Mouse (Mus musculus) cerebellum, adult 2 months (tissue): Measurements from ENCODE around the gene Troap. TPM values are rescaled to one million over a fixed set of nuclear protein-coding genes. Genes with fewer than 3 reads are reported as not detected.
"Not testable (repeated sequence)": the region's sequence is repeated elsewhere in the genome, so short reads cannot be mapped to it uniquely, and the experiment has no call there.

Experiments used
- DNase-seq, 2 experiments: peaks; one replicate each; pipeline ENCODE4 v3.0.0; 2021
- H3K27ac ChIP-seq: fragments of 200-500 bp; 2 replicates; pipeline ENCODE4 v1.5.1; 2012; ENCODE audit warnings: low read length, control low read depth, inconsistent platforms; ENCODE audit not compliant: insufficient read depth
- H3K27me3 ChIP-seq: fragments of 200-500 bp; 2 replicates; pipeline ENCODE4 v1.6.1; 2012; ENCODE audit warnings: inconsistent platforms, mild to moderate bottlenecking, low read length, moderate library complexity; ENCODE audit not compliant: control insufficient read depth, insufficient read depth
- H3K4me1 ChIP-seq: fragments of 200-500 bp; 2 replicates; pipeline ENCODE4 v1.6.1; 2011; ENCODE audit warnings: low read length; ENCODE audit not compliant: control insufficient read depth, insufficient read depth
- H3K4me3 ChIP-seq: fragments of 200-500 bp; replicated peaks from 2 replicates; pipeline ENCODE3; 2011; ENCODE audit warnings: mild to moderate bottlenecking, low read depth, low read length, control low read depth; ENCODE audit not compliant: insufficient read depth
- CTCF ChIP-seq: fragments of 200-500 bp; IDR thresholded peaks from 2 replicates; pipeline ENCODE4 v1.5.1; 2011; ENCODE audit warnings: low read depth, mild to moderate bottlenecking, control low read depth, low read length, moderate library complexity, borderline replicate concordance; ENCODE audit not compliant: insufficient read depth
- POLR2A ChIP-seq: fragments of 200-500 bp; IDR thresholded peaks from 2 replicates; pipeline ENCODE4 v1.6.1; 2011; ENCODE audit warnings: low read length, control low read depth, borderline replicate concordance; ENCODE audit not compliant: insufficient read depth
- WGBS: fragments of 180-500 bp; shearing (Covaris S2); methylation state at CpG from one replicate; pipeline ENCODE4 v1.1.7; 2018; 5-methylcytosine and 5-hydroxymethylcytosine counted together
- polyA plus RNA-seq: library from polyadenylated mRNA; depleted of rRNA; stranded (reverse); fragments of >200 nt; gene quantifications from 2 replicates; pipeline ENCODE4 v1.2.3, GENCODE M21; 2012

Gene Troap
- polyA plus RNA-seq, 1 experiment = 0.07 TPM

DNA sequence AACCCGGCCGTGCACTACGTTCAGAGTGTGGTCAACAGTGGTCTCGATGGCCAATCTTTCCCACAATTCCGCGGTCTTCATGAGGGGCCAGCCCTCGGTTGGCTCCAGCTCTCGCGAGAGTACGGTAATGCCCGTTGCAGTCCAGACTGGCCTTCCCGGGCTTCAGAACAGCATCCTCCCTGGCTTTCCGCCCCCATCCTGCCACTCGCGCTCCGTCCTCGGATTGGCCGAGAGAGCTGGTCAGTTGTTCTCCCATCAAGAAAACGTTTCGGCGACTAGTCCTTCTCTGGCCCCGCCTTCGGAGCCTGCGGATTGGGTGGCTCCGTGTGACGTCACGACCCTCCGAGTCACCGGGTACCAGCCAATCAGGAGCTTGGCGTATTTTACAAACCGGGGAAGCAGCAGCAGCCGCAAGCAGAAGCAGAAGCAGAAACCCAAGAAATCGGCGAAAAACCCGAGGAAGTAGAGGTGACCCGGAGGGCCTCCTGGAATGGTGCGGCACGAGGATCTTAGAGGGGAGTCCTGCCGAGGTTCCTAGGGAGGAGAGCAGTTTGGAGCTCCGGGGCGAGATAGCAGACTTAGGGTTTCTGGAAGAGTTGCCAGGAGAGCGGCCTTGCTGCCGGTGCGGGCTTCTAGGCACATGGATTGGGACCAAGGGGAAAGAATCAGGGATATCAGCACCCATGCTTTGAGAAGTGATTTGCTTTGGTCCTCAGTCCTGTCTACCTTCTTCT, 392 bp downstream of the Troap start:
- Histone ChIP-seq H3K27ac (peak overlapping the region; percentile 87), H3K4me1 (peaks cover 3% of the 10 kb centered on the region; the same call in 1 of the 2 replicates), H3K27me3 (no peaks in the 10 kb centered on the region), H3K4me3 (peak overlapping the region; percentile 80)
- no peak for TF ChIP-seq CTCF
- peak; percentile 57; the same call in 1 of the 2 replicates for TF ChIP-seq POLR2A
- under 1% methylated on average over 44 of the region's 44 CpGs for WGBS
- peak; percentile 99 for DNase-seq

DNA sequence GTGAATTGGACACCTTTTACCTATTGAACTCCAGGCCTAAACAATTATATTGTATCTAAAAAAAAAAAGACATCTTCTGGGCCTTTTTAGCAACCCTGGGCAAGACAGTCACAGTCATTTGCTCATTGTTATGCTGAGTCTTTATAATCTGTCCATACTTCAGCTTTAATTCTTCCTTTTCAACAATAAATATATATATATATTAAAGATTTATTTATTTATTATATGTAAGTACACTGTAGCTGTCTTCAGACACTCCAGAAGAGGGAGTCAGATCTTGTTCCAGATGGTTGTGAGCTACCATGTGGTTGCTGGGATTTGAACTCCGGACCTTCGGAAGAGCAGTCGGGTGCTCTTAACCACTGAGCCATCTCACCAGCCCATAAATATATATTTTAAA, 1.6 kb downstream of the Troap start:
- 96% methylated on average over 3 of the region's 3 CpGs for WGBS
- H3K27ac ChIP-seq, H3K4me3 ChIP-seq, DNase-seq, H3K4me1 ChIP-seq, H3K27me3 ChIP-seq: not testable (repeated sequence)

DNA sequence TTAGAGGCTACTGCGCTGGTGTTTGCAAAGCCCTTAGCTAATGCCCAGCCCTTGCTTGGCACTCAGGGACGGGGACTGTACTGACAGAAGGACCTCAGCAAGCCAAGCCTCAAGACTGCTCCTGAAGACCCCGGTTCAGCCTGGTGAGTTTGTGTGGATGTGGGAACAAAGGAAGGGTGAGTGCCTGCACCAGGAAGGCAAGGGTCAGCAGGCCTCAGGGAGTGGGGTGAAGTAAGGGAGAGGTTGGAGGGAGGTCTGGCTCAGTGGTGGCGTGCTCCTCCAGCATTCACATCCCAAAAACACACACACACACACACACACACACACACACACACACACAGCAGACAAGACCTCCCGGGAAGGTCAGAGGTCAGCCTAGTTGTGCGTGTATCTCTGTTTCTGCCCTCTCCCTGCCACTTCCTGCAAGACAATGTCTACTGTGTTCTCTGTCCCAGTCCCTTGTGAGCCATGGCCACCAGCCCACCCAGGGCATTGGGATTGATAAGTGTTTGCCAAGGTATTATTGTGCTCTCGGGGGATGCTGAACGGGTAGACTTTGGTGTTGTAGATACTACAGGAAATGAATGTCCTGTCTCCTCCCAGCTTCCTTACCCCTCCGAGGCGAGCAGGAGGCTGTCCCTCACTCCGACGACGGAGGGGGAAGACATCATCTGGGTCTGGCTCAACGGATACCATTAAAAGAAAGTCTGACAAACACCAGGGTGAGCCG, 4.0 kb downstream of the Troap start:
- Histone ChIP-seq H3K4me1 (peaks cover 3% of the 10 kb centered on the region; the same call in 1 of the 2 replicates), H3K27ac (no peak overlapping the region), H3K4me3 (no peak overlapping the region), H3K27me3 (no peaks in the 10 kb centered on the region)
- no peak for DNase-seq
- 80% methylated on average over 15 of the region's 15 CpGs for WGBS
- TF ChIP-seq POLR2A (no peak), CTCF (no peak)

DNA sequence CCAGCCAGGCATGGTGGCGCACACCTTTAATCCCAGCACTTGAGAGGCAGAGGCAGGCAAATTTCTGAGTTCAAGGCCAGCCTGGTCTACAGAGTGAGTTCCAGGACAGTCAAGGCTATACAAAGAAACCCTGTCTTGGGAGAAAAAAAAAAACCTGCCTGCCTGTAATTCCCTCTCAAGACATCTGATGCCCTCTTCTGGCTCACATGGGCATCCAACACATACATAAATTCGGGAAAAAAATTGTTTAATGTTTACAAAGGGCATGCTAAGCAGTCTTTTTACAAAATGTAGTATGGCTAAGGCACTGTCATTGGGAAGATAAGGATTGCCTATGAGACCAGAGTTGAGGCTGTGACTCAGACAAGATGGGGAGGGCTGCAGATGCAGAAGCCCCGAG, 5.4 kb downstream of the Troap start:
- no peak overlapping the region for H3K4me3 ChIP-seq
- TF ChIP-seq CTCF (no peak), POLR2A (no peak)
- no peak for DNase-seq
- WGBS = 80% methylated on average over 3 of the region's 3 CpGs
- no peaks in the 10 kb centered on the region for H3K27me3 ChIP-seq
- no peaks in the 10 kb centered on the region for H3K4me1 ChIP-seq
- no peak overlapping the region for H3K27ac ChIP-seq

DNA sequence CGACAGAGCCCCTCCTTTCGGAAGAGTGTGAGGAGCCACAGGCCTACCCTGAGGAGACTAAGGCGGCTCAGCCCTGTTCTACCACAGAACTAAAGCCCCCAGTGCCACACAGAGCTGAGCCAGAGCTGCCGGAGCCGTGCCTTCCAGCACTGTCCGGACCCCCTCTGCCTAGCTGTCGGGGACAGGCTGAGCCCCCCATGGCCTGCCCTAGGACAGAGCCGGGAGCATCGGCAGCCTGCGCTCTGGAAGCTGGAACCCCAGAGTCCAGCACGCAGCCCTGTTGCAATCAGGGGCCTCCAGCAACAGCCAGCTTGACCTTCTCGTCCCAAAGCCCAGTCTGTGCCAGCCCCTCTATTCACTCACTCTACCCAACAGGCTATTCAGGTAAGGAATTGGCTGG, 7.9 kb downstream of the Troap start:
- H3K27me3 ChIP-seq = no peaks in the 10 kb centered on the region; the same call in 1 of the 2 replicates
- H3K4me1 ChIP-seq = no peaks in the 10 kb centered on the region
- 92% methylated on average over 12 of the region's 12 CpGs for WGBS
- no peak for DNase-seq
- no peak overlapping the region for H3K27ac ChIP-seq
- H3K4me3 ChIP-seq = no peak overlapping the region
- TF ChIP-seq CTCF = no peak
- no peak for TF ChIP-seq POLR2A

DNA sequence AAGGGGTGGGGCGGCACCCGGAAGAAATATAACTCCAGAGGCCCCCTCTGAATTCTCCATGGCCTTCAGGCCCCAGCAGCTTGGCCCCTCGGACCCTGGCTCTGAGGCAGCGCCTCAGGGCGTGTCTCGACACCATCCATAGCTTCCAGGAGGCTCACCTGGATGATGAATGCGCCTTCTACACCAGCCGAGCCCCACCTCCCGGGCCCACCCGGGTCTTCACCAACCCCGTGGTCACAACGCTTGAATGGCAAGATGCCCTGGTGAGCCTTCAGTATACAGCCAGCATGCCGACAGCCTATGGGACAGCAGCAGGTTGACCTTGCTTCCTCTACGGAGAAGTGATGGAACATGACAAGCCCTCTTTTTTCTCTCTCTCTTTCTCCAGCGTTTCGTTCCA, 8.5 kb downstream of the Troap start:
- no peak overlapping the region for H3K27ac ChIP-seq
- no peak for DNase-seq
- 87% methylated on average over 16 of the region's 16 CpGs for WGBS
- no peaks in the 10 kb centered on the region; the same call in 1 of the 2 replicates for H3K27me3 ChIP-seq
- no peaks in the 10 kb centered on the region for H3K4me1 ChIP-seq
- TF ChIP-seq CTCF = no peak
- no peak for TF ChIP-seq POLR2A
- H3K4me3 ChIP-seq = no peak overlapping the region

DNA sequence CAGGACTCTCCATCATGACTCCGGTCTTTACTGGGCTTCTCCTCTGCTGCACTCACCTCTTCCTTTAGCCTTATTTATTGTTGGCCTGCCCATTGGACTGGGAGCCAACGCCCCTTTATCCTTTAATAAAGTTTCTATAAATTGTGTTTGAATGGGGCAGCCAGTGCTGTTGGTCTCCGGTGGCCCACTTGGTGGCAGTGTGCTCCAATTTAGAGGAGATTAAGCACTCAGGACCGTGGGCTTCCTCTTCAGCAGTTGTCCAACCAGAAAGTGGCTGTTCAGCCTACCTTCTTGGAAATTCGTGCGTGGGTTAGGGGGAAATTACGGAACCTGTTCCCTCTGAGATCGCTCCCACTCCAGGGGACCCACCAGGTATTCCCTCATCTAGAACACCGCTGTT, 8.9 kb downstream of the Troap start:
- DNase-seq = peak; percentile 19 to 28
- Histone ChIP-seq H3K4me1 (no peaks in the 10 kb centered on the region), H3K4me3 (no peak overlapping the region), H3K27me3 (no peaks in the 10 kb centered on the region; the same call in 1 of the 2 replicates), H3K27ac (no peak overlapping the region)
- TF ChIP-seq CTCF = peak; percentile 65; the same call in 1 of the 2 replicates
- TF ChIP-seq POLR2A = no peak
- 65% methylated on average over 9 of the region's 9 CpGs for WGBS

DNA sequence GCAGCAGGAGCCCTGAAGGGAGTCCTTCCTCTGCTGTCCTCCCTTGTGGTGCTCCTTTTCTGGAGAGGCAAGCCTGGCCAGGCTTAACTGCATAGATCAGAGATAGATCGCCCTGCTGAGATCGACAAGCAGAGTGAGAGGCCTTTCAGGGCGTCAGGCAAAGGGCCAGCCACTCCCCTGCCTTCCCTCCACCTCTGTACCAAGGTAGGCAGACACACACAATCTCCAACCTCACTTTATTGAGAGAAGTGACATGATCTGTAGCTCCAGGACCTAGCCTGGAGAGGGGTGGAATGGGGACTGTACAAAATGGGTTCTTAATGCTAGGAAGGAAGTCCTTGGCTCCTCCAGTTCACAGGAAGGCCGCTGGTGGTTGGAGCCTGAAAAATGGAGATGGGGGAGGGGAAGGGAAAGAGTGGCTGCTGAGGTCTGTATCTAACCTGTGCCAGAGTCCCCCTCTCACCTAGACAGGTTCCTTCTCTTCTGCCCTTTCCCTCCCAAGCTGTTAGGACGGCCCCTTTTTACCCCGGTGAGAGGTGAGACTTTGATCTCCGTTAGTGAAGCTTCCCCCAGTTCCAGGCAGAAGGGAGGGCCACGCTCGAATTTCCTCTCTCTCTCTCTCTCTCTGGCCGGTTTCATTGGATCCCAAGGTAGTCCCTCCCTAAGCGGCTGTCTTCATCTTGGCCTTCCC, 9.6 kb downstream of the Troap start:
- H3K27me3 ChIP-seq = peaks cover under 1% of the 10 kb centered on the region; the same call in 1 of the 2 replicates
- H3K4me1 ChIP-seq = no peaks in the 10 kb centered on the region
- WGBS = 29% methylated on average over 11 of the region's 11 CpGs
- no peak for DNase-seq
- TF ChIP-seq CTCF (no peak), POLR2A (no peak)
- H3K27ac ChIP-seq = no peak overlapping the region
- no peak overlapping the region for H3K4me3 ChIP-seq
